Mouse (Mus musculus): ENCODE measurements around the gene Ppp1r13b. TPM values are rescaled to one million over a fixed set of nuclear protein-coding genes. Genes with fewer than 3 reads are reported as not detected.
"Not testable (repeated sequence)": the region's sequence is repeated elsewhere in the genome, so short reads cannot be mapped to it uniquely, and the experiment has no call there.

Gene Ppp1r13b
- 4.9 and 6.3 TPM in 2 replicates for polyA plus RNA-seq (2014; fragmentation: Nextera tagmentation; extraction: Ambion mirVana)

DNA sequence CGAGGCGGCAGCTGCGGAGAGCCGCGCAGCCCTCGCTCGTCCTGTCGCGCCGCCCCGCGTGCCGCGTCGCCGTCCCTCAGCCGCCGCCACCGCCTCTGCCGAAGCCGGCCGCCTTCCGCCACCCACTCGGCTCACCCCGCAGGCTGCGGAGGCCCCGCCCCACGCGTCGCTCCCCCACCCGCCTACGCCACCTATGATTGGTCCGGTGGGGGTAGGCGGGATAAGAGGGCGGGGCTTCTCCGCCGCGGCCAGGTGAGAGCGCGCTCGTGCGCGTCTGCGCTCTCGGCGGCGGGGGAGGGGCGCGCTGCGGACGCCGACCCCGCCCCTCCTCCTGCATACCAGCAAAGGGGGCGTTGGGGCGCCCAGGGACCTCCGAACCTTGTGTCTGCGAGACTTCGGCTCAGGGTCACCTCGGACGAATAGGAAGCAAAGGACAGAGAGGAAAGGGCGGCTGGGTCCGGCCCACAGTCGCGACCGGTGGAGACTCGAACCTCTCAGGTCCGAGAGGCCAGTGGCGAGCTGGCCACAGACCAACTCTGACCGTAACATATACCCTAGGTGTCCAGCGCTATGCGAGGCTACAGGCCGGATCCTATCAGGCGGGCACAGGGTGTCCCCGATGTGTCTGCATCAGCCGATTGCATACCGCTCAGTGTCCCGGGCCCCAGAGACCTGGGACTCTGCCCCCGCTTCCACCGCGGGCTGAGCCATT lies at the start of gene Ppp1r13b:
Ppp1r13b (minus strand) TSS at position 141 of the 712 bp plus-strand sequence.
- Histone ChIP-seq H3K9ac (ENCODE audit: low read length) (peak within 1 kb of the TSS; percentile 61), H3K4me2 (peak within 1 kb of the TSS; percentile 98), H3K4me3 (ENCODE audit: low read depth, low read length) (peak within 1 kb of the TSS; percentile 70), H3K9me3 (ENCODE audit: control insufficient read depth, low read length) (no peaks in the 10 kb centered on the region), H3K36me3 (ENCODE audit: control insufficient read depth, insufficient read depth, low read length) (no peaks in the 10 kb centered on the region), H3K27ac (ENCODE audit: low read depth, low read length) (peak within 1 kb of the TSS; percentile 32; the same call in 1 of the 2 replicates), H3K4me1 (ENCODE audit: control insufficient read depth, insufficient read depth, low read length) (peaks cover 3% of the 10 kb centered on the region; the same call in 1 of the 2 replicates), H3K27me3 (ENCODE audit: control insufficient read depth, insufficient read depth, low read length) (peaks cover 20% of the 10 kb centered on the region)
- under 1% methylated on average over 75 of the region's 80 CpGs for WGBS
- DNase-seq (ENCODE audit: low spot score, missing footprints) (peak; percentile 98), ATAC-seq (ENCODE audit: low FRiP score) (peak; percentile 96)

DNA sequence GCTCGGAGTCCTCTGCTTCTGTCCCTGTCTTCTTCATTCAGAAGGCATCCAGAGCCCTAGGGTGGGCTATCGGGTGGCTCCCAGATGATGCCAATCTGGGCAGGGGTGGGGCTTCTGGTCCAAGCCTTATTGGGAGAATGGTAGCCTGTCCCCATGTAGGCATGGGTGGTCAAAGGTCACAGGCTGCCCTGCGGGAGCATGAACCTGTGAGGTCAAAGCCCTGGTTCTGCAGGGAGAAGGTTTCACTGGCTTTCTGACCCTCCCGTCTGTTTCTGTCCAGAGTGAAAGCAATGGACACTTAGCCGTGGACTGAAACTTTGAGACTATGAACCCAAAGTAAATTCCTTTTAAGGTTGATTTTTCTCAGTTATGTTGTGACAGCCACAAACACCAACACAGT lies 48.3 kb upstream of the Ppp1r13b start:
- no peak overlapping the region for H3K4me3 ChIP-seq (ENCODE audit: low read depth, low read length)
- 80% methylated on average over 5 of the region's 5 CpGs for WGBS

DNA sequence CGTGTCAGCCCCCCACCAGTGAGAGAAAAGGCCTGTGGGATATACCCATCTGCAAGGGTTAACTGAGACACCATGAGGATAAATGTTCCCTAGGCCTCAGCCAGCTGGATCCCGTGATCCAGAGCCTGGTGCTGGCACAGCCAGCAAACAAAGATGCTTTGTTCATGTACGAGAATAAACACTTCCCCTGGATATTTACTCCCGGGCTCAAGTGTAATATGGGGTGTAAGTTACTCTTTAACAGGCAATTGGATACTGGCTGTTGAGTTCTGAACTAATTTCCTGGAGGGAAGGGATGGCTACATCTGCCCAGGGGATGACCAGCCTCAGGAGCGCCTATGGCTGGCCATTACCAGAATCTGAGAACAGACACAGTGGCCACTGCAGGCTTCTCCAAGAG lies 43.8 kb upstream of the Ppp1r13b start:
- ATAC-seq (ENCODE audit: low FRiP score): no peak
- Histone ChIP-seq H3K4me2 (no peak overlapping the region), H3K9me3 (ENCODE audit: control insufficient read depth, low read length) (no peaks in the 10 kb centered on the region), H3K27me3 (ENCODE audit: control insufficient read depth, insufficient read depth, low read length) (no peaks in the 10 kb centered on the region), H3K4me3 (ENCODE audit: low read depth, low read length) (no peak overlapping the region), H3K36me3 (ENCODE audit: control insufficient read depth, insufficient read depth, low read length) (no peaks in the 10 kb centered on the region), H3K27ac (ENCODE audit: low read depth, low read length) (no peak overlapping the region), H3K4me1 (ENCODE audit: control insufficient read depth, insufficient read depth, low read length) (no peaks in the 10 kb centered on the region), H3K9ac (ENCODE audit: low read length) (no peak overlapping the region)
- DNase-seq (ENCODE audit: low spot score, missing footprints): peak; percentile 54
- 65% methylated on average over 5 of the region's 5 CpGs for WGBS

More for the DNA sequence above, 48.3 kb upstream of the Ppp1r13b start:
- Histone ChIP-seq H3K4me2 (no peak overlapping the region), H3K9me3 (ENCODE audit: control insufficient read depth, low read length) (no peaks in the 10 kb centered on the region), H3K9ac (ENCODE audit: low read length) (no peak overlapping the region), H3K27me3 (ENCODE audit: control insufficient read depth, insufficient read depth, low read length) (no peaks in the 10 kb centered on the region), H3K4me1 (ENCODE audit: control insufficient read depth, insufficient read depth, low read length) (no peaks in the 10 kb centered on the region), H3K36me3 (ENCODE audit: control insufficient read depth, insufficient read depth, low read length) (peaks cover 17% of the 10 kb centered on the region), H3K27ac (ENCODE audit: low read depth, low read length) (no peak overlapping the region)
- DNase-seq (ENCODE audit: low spot score, missing footprints) (no peak), ATAC-seq (ENCODE audit: low FRiP score) (no peak)

DNA sequence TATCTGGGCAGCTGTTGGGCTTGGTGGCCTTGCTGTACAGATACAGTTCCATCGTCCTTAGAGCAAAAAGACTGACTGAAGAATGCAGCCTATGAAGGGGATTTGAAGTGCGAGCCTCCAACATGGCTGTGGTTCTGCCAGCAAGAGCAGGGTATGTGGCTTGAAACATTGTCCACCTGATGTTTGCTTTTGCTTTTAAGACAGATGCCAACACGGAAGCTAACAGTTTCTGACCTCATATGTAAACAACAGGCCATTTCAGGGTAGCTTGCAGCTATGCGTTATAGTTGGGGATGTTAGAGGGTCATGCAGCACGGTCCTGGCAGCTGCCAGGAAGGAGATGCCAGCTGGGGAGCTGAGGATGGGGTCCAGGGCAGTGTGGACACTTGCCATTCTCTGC lies 42.6 kb upstream of the Ppp1r13b start:
- 82% methylated on average over 5 of the region's 5 CpGs for WGBS
- no peak for ATAC-seq (ENCODE audit: low FRiP score)

DNA sequence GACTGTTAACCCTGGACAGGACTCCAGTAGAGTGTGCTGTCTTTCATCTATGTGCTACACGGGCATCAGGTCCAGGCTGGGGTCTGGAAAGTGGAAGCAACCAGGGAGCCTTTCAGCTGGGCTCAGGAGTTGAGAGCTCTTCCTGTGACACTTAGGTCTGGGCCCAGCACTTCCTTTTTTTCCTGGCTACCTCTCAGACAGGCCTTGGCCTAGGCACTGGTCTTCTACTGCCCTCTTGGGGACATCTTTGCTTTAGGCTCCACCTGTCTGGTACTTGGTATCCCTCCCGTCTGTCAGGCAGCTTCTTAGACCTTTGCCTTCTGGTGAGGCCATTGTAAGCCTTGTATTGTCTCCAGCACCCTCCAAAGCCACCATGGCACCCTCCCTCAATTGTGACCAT lies 38.8 kb upstream of the Ppp1r13b start:
- DNase-seq (ENCODE audit: low spot score, missing footprints): no peak
- H3K4me3 ChIP-seq (ENCODE audit: low read depth, low read length): no peak overlapping the region
- no peaks in the 10 kb centered on the region for H3K36me3 ChIP-seq (ENCODE audit: control insufficient read depth, insufficient read depth, low read length)
- no peak for ATAC-seq (ENCODE audit: low FRiP score)
- H3K27ac ChIP-seq (ENCODE audit: low read depth, low read length): no peak overlapping the region
- no peaks in the 10 kb centered on the region for H3K9me3 ChIP-seq (ENCODE audit: control insufficient read depth, low read length)
- WGBS: 55% methylated on average over 2 of the region's 2 CpGs
- H3K27me3 ChIP-seq (ENCODE audit: control insufficient read depth, insufficient read depth, low read length): no peaks in the 10 kb centered on the region
- H3K9ac ChIP-seq (ENCODE audit: low read length): no peak overlapping the region
- peaks cover 3% of the 10 kb centered on the region; the same call in 1 of the 2 replicates for H3K4me1 ChIP-seq (ENCODE audit: control insufficient read depth, insufficient read depth, low read length)
- no peak overlapping the region for H3K4me2 ChIP-seq

More for the DNA sequence above, 42.6 kb upstream of the Ppp1r13b start:
- no peak for DNase-seq (ENCODE audit: low spot score, missing footprints)
- Histone ChIP-seq H3K4me2 (no peak overlapping the region), H3K36me3 (ENCODE audit: control insufficient read depth, insufficient read depth, low read length) (no peaks in the 10 kb centered on the region), H3K9ac (ENCODE audit: low read length) (no peak overlapping the region), H3K27me3 (ENCODE audit: control insufficient read depth, insufficient read depth, low read length) (no peaks in the 10 kb centered on the region), H3K4me1 (ENCODE audit: control insufficient read depth, insufficient read depth, low read length) (no peaks in the 10 kb centered on the region), H3K4me3 (ENCODE audit: low read depth, low read length) (no peak overlapping the region), H3K9me3 (ENCODE audit: control insufficient read depth, low read length) (no peaks in the 10 kb centered on the region), H3K27ac (ENCODE audit: low read depth, low read length) (no peak overlapping the region)

DNA sequence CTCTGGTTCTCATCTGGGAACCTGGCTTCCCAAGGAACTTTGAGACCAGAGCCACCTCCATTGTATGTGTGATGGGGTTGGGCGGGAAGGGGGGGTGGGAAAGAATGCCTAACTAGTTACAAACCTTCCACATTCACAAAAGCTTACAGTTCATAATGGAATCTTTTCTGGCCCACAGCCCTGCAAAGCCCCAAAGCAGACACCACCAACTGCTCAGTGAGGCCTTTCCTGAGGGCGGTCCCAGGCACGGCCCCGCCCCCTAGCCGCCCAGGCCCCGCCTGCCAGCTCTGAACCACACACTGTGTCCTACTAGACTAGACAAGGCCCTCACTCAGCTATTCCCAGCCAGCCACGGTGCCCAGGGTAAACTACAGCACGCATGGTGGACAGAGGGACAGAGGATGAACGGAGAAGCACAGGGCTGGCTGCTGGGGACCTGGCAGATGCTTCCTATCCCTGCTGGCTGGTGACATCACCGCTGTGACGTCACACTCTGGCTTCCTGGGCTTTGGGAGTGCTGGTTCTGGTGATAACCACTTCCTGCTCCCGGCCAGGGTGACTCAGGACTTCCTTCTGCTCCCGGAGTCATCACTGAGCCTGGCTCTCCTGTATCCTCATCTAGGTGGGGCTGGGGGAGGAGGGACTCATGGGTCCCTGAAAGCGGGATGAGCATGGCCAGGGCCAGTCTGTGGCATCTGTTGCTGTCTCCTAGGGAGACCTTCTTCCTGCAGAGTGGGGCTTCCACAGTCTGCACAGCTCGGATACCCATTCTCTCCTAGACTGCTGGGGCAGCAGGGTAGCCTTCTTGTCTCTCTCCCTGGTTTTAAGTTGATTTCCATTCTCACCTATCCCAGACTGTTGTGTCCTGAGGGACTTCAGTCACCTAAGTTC lies 38.1 kb upstream of the Ppp1r13b start:
- H3K27me3 ChIP-seq (ENCODE audit: control insufficient read depth, insufficient read depth, low read length); H3K9ac ChIP-seq (ENCODE audit: low read length); H3K4me2 ChIP-seq; H3K9me3 ChIP-seq (ENCODE audit: control insufficient read depth, low read length); H3K4me1 ChIP-seq (ENCODE audit: control insufficient read depth, insufficient read depth, low read length); H3K27ac ChIP-seq (ENCODE audit: low read depth, low read length); H3K36me3 ChIP-seq (ENCODE audit: control insufficient read depth, insufficient read depth, low read length); H3K4me3 ChIP-seq (ENCODE audit: low read depth, low read length): not testable (repeated sequence)
- DNase-seq (ENCODE audit: low spot score, missing footprints) (peak; percentile 53), ATAC-seq (ENCODE audit: low FRiP score) (peak; percentile 52; the same call in 1 of the 2 replicates)
- WGBS: 77% methylated on average over 9 of the region's 15 CpGs

DNA sequence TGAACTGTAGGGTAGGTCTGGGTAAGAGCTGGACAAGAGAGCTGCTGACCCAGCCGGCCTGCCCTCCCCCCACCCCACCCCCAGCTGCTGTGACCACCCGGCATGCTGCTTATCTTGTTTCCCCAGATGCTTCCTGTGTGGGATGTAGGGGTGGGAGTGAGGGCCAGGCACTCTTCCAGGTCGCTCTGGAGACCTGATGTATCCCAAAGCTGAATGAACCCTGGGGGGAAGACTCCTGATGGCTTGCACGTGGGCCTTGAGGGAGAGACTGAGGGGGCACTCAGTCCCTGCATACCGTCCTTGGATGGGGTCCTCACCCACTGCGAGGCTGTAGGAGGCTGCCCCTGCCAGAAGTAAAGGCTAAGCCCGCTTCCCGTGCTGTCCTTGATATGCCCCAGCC lies 37.2 kb upstream of the Ppp1r13b start:
- no peak overlapping the region for H3K4me2 ChIP-seq
- H3K4me3 ChIP-seq (ENCODE audit: low read depth, low read length): no peak overlapping the region
- WGBS: 68% methylated on average over 8 of the region's 8 CpGs
- no peaks in the 10 kb centered on the region for H3K27me3 ChIP-seq (ENCODE audit: control insufficient read depth, insufficient read depth, low read length)
- no peaks in the 10 kb centered on the region for H3K9me3 ChIP-seq (ENCODE audit: control insufficient read depth, low read length)
- DNase-seq (ENCODE audit: low spot score, missing footprints): peak; percentile 77
- ATAC-seq (ENCODE audit: low FRiP score): no peak
- peaks cover 3% of the 10 kb centered on the region; the same call in 1 of the 2 replicates for H3K4me1 ChIP-seq (ENCODE audit: control insufficient read depth, insufficient read depth, low read length)
- H3K27ac ChIP-seq (ENCODE audit: low read depth, low read length): no peak overlapping the region
- no peak overlapping the region for H3K9ac ChIP-seq (ENCODE audit: low read length)
- no peaks in the 10 kb centered on the region for H3K36me3 ChIP-seq (ENCODE audit: control insufficient read depth, insufficient read depth, low read length)

DNA sequence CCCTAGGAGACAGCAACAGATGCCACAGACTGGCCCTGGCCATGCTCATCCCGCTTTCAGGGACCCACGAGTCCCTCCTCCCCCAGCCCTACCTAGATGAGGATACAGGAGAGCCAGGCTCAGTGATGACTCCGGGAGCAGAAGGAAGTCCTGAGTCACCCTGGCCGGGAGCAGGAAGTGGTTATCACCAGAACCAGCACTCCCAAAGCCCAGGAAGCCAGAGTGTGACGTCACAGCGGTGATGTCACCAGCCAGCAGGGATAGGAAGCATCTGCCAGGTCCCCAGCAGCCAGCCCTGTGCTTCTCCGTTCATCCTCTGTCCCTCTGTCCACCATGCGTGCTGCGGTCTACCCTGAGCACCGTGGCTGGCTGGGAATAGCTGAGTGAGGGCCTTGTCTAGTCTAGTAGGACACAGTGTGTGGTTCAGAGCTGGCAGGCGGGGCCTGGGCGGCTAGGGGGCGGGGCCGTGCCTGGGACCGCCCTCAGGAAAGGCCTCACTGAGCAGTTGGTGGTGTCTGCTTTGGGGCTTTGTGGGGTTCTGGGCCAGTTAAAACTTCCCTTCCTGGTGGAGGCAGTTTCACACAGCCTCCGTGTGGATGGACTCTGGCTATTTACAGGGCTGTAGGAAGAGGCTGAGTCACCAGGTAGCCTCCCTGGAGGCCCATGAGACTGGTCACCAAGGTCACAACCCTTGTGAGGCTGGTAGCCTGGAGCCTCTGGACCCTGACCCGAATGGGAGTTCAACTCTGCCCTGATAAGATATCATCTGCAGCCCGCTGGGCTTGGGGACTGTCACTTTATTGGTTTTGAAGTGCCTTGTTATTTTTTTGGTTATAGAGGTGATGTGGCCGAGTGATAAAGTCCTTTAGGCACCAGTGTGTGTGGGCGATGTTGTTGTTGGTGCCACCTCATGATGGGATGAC lies 36.4 kb upstream of the Ppp1r13b start:
- ATAC-seq (ENCODE audit: low FRiP score): peak; percentile 52; the same call in 1 of the 2 replicates
- not testable (repeated sequence) for H3K9ac ChIP-seq (ENCODE audit: low read length)
- 0 out of 2 replicates have a peak overlapping the region, but pooled peaks have one; percentile 42 for H3K27ac ChIP-seq (ENCODE audit: low read depth, low read length)

More for the DNA sequence above, 36.4 kb upstream of the Ppp1r13b start:
- DNase-seq (ENCODE audit: low spot score, missing footprints): peak; percentile 75
- not testable (repeated sequence) for H3K4me3 ChIP-seq (ENCODE audit: low read depth, low read length); H3K4me1 ChIP-seq (ENCODE audit: control insufficient read depth, insufficient read depth, low read length); H3K36me3 ChIP-seq (ENCODE audit: control insufficient read depth, insufficient read depth, low read length); H3K4me2 ChIP-seq; H3K9me3 ChIP-seq (ENCODE audit: control insufficient read depth, low read length); H3K27me3 ChIP-seq (ENCODE audit: control insufficient read depth, insufficient read depth, low read length)
- WGBS: 71% methylated on average over 13 of the region's 20 CpGs

Data from midbrain, embryonic 11.5 days (tissue).